Mouse (Mus musculus) heart, embryonic 16.5 days (tissue): ENCODE results near the gene Adamts20. TPM values are rescaled to one million over a fixed set of nuclear protein-coding genes. Genes with fewer than 3 reads are reported as not detected.

Experiments used
- ATAC-seq: fragments of 200-750 bp; cut with Nextera tagmentation; replicated peaks from 2 replicates; pipeline ENCODE4 v1.8.0; 2017; ENCODE audit warnings: moderate number of reproducible peaks; ENCODE audit not compliant: insufficient read depth, low FRiP score; ENCODE audit errors: extremely low read depth
- H3K27ac ChIP-seq: fragments of 300-500 bp; sonication (generic); 2 replicates; pipeline ENCODE4 v1.5.1; 2014; ENCODE audit warnings: mild to moderate bottlenecking, low read length, control low read depth, moderate library complexity
- H3K27me3 ChIP-seq: fragments of 300-500 bp; sonication (generic); 2 replicates; pipeline ENCODE4 v1.6.1; 2014; ENCODE audit warnings: low read length, mixed read lengths; ENCODE audit not compliant: control insufficient read depth, insufficient read depth
- H3K36me3 ChIP-seq: fragments of 300-500 bp; sonication (generic); 2 replicates; pipeline ENCODE4 v1.6.1; 2014; ENCODE audit not compliant: control insufficient read depth, insufficient read depth
- H3K4me1 ChIP-seq: fragments of 300-500 bp; sonication (generic); 2 replicates; pipeline ENCODE4 v1.6.1; 2014; ENCODE audit warnings: low read length, mixed read lengths; ENCODE audit not compliant: control insufficient read depth, insufficient read depth
- H3K4me2 ChIP-seq: fragments of 300-500 bp; sonication (generic); 2 replicates; pipeline ENCODE4 v1.6.1; 2014; ENCODE audit warnings: low read depth, mild to moderate bottlenecking, control low read depth, low read length
- H3K4me3 ChIP-seq: fragments of 300-500 bp; sonication (generic); 2 replicates; pipeline ENCODE4 v1.5.1; 2014; ENCODE audit warnings: mild to moderate bottlenecking, control low read depth, low read length
- H3K9ac ChIP-seq: fragments of 300-500 bp; sonication (generic); 2 replicates; pipeline ENCODE4 v1.6.1; 2014; ENCODE audit warnings: low read length, control low read depth
- H3K9me3 ChIP-seq: fragments of 300-500 bp; sonication (generic); replicated peaks from 2 replicates; pipeline ENCODE4 v1.6.1; 2016; ENCODE audit warnings: low read length; ENCODE audit not compliant: control insufficient read depth
- WGBS: fragments of 180-500 bp; shearing (Covaris S2); extraction: QIAGEN DNeasy Blood & Tissue Kit; methylation state at CpG from one replicate; pipeline ENCODE4 v1.1.7; 2014; 5-methylcytosine and 5-hydroxymethylcytosine counted together
- polyA plus RNA-seq: library from polyadenylated mRNA; unstranded; fragments of >200 nt; fragmentation: Nextera tagmentation; extraction: Ambion mirVana; gene quantifications from 2 replicates; pipeline ENCODE4 v1.2.1, GENCODE M21; 2015

Gene Adamts20
- polyA plus RNA-seq, 1 experiment from 2014 or later, result 0.76 TPM

- Histone ChIP-seq H3K4me2 (no peak overlapping the region), H3K9me3 (no peaks in the 10 kb centered on the region), H3K4me1 (no peaks in the 10 kb centered on the region), H3K36me3 (no peaks in the 10 kb centered on the region), H3K4me3 (no peak overlapping the region), H3K27ac (no peak overlapping the region), H3K9ac (no peak overlapping the region), H3K27me3 (no peaks in the 10 kb centered on the region)
- ATAC-seq, result no peak
- WGBS, result 57% methylated on average over 5 of the region's 5 CpGs
These were observed 15.0 kb upstream of the Adamts20 start for GRCm38 (mm10) chr15:94480248-94480647.

DNA sequence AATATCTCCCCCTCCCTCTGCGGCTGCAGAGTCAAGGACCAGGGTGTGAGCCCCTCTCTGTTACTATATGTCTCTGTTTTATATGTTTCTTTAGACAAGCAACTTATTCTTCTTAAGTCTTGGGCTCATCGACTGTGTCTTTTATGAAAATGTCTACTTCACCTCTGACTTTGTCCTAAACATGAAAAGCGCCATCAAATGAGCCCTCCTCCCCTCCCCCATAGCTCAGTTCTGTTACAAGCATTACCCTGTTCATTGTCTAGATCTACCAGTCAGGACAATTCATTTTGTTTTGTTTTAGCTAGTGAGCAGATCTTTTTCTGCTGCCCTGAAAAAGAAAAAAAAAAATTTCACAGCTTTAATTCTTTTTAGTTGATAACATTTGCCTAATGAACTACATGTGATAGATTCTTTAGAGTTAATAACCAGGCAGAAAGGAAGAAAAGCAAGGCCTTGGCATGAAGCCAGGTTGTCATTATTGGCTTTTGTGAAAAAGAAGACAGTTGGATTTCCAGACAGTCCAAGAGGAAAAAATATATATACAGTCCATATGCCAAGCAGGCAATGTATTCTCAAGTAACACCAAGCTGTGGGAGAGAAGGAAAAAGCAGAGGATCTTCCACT, 14.4 kb upstream of the Adamts20 start:
- H3K4me2 ChIP-seq, result no peak overlapping the region
- H3K4me1 ChIP-seq, result no peaks in the 10 kb centered on the region
- H3K27ac ChIP-seq, result no peak overlapping the region
- no peaks in the 10 kb centered on the region for H3K9me3 ChIP-seq
- no peaks in the 10 kb centered on the region for H3K36me3 ChIP-seq
- no peak overlapping the region for H3K9ac ChIP-seq
- ATAC-seq, result no peak
- WGBS, result 89% methylated on average over 3 of the region's 3 CpGs
- no peaks in the 10 kb centered on the region for H3K27me3 ChIP-seq
- no peak overlapping the region for H3K4me3 ChIP-seq

GRCm38 (mm10) chr15:94478706-94479105, 13.5 kb upstream of the Adamts20 start:
- ATAC-seq, result no peak
- H3K4me1 ChIP-seq, result no peaks in the 10 kb centered on the region
- H3K9ac ChIP-seq, result no peak overlapping the region
- no peaks in the 10 kb centered on the region for H3K9me3 ChIP-seq
- WGBS, result 57% methylated on average over 13 of the region's 13 CpGs
- H3K4me3 ChIP-seq, result no peak overlapping the region
- no peaks in the 10 kb centered on the region for H3K27me3 ChIP-seq
- no peaks in the 10 kb centered on the region for H3K36me3 ChIP-seq
- no peak overlapping the region for H3K27ac ChIP-seq
- no peak overlapping the region for H3K4me2 ChIP-seq

DNA sequence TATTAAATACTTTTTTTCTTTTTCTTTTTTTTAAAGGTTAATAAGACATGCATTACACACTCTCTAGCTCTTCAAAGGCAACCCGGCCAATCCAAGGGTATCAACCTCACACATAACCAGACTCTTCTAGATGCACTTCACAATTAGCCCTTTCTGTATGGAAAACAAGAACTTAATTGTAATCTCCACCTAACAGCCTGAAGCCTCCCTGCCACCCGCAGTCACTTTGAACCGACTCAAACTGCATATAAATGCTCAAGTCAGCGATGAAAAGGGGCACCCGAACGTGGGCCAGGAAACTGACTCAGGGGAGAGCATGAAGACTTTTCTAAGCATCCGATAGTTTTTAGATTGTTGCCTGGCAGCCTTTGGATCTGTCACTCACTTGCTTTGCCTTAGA, 12.1 kb upstream of the Adamts20 start:
- H3K27ac ChIP-seq, result no peak overlapping the region
- H3K4me1 ChIP-seq, result no peaks in the 10 kb centered on the region
- 67% methylated on average over 7 of the region's 7 CpGs for WGBS
- H3K9me3 ChIP-seq, result no peaks in the 10 kb centered on the region
- no peaks in the 10 kb centered on the region for H3K27me3 ChIP-seq
- ATAC-seq, result no peak
- H3K4me2 ChIP-seq, result no peak overlapping the region
- no peak overlapping the region for H3K9ac ChIP-seq
- H3K36me3 ChIP-seq, result no peaks in the 10 kb centered on the region
- H3K4me3 ChIP-seq, result no peak overlapping the region

- Histone ChIP-seq H3K27ac (no peak overlapping the region), H3K4me3 (no peak overlapping the region), H3K4me1 (no peaks in the 10 kb centered on the region), H3K9ac (no peak overlapping the region), H3K36me3 (no peaks in the 10 kb centered on the region), H3K9me3 (no peaks in the 10 kb centered on the region), H3K4me2 (no peak overlapping the region), H3K27me3 (no peaks in the 10 kb centered on the region)
- 82% methylated on average over 5 of the region's 5 CpGs for WGBS
- ATAC-seq, result no peak
These were observed 10.8 kb upstream of the Adamts20 start for GRCm38 (mm10) chr15:94475975-94476374.

DNA sequence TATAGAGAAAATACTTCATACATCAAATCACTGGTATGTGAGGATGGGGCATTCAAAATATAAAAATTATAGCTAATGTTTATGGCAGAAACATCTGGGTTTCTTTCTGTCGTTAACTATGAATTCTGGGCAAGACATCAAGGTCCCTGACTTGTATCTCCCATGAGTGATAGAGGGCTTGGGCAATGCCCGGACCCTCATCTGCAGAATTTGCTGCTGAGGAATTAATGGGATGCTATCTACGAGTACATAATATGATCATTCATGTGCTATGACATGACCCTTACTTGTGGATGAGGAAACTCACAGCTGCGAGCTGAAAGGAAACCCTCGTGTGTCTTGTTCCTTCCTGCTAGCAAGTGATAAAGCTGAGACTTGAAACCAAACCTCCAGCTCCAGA, 5.1 kb upstream of the Adamts20 start:
- H3K4me2 ChIP-seq, result no peak overlapping the region
- no peaks in the 10 kb centered on the region for H3K27me3 ChIP-seq
- H3K4me3 ChIP-seq, result no peak overlapping the region
- no peaks in the 10 kb centered on the region for H3K9me3 ChIP-seq
- no peak overlapping the region for H3K27ac ChIP-seq
- ATAC-seq, result no peak
- no peaks in the 10 kb centered on the region for H3K36me3 ChIP-seq
- WGBS, result 61% methylated on average over 5 of the region's 5 CpGs
- no peaks in the 10 kb centered on the region for H3K4me1 ChIP-seq
- no peak overlapping the region for H3K9ac ChIP-seq

GRCm38 (mm10) chr15:94464881-94465280, 337 bp downstream of the Adamts20 start:
- no peak overlapping the region for H3K4me2 ChIP-seq
- WGBS, result 69% methylated on average over 14 of the region's 14 CpGs

GRCm38 (mm10) chr15:94463251-94463650, 2.0 kb downstream of the Adamts20 start:
- Histone ChIP-seq H3K9me3 (no peaks in the 10 kb centered on the region), H3K27ac (no peak overlapping the region), H3K27me3 (no peaks in the 10 kb centered on the region), H3K9ac (no peak overlapping the region), H3K4me3 (no peak overlapping the region), H3K4me2 (no peak overlapping the region), H3K4me1 (no peaks in the 10 kb centered on the region), H3K36me3 (no peaks in the 10 kb centered on the region)
- ATAC-seq, result no peak
- 51% methylated on average over 3 of the region's 3 CpGs for WGBS

More at GRCm38 (mm10) chr15:94464881-94465280, 337 bp downstream of the Adamts20 start:
- Histone ChIP-seq H3K36me3 (no peaks in the 10 kb centered on the region), H3K27ac (no peak overlapping the region), H3K4me3 (no peak overlapping the region), H3K9me3 (no peaks in the 10 kb centered on the region), H3K4me1 (no peaks in the 10 kb centered on the region), H3K9ac (no peak overlapping the region), H3K27me3 (no peaks in the 10 kb centered on the region)
- no peak for ATAC-seq

- Histone ChIP-seq H3K4me2 (no peak overlapping the region), H3K27ac (no peak overlapping the region), H3K4me1 (no peaks in the 10 kb centered on the region), H3K4me3 (no peak overlapping the region), H3K36me3 (no peaks in the 10 kb centered on the region), H3K27me3 (no peaks in the 10 kb centered on the region), H3K9ac (no peak overlapping the region), H3K9me3 (no peaks in the 10 kb centered on the region)
- ATAC-seq, result no peak
- 57% methylated on average over 3 of the region's 3 CpGs for WGBS
These were observed 3.0 kb downstream of the Adamts20 start for GRCm38 (mm10) chr15:94462206-94462605.
